Mouse (Mus musculus) kidney, adult 2 months (tissue): Measurements from ENCODE around the gene Adnp. TPM values are rescaled to one million over a fixed set of nuclear protein-coding genes. Genes with fewer than 3 reads are reported as not detected.
"Not testable (repeated sequence)": the region's sequence is repeated elsewhere in the genome, so short reads cannot be mapped to it uniquely, and the experiment has no call there.

ENCODE experiments used
- DNase-seq: peaks from one replicate; pipeline ENCODE4 v3.0.0; 2021
- H3K27ac ChIP-seq: fragments of 200-500 bp; 2 replicates; pipeline ENCODE4 v1.5.1; 2012; ENCODE audit warnings: low read depth, low read length, control low read depth, inconsistent platforms; ENCODE audit not compliant: insufficient read depth
- H3K27me3 ChIP-seq: fragments of 200-500 bp; replicated peaks from 2 replicates; pipeline ENCODE4 v1.6.1; 2012; ENCODE audit warnings: mild to moderate bottlenecking, moderate library complexity, low read length, inconsistent platforms; ENCODE audit not compliant: control insufficient read depth, insufficient read depth
- H3K36me3 ChIP-seq: fragments of 200-500 bp; 2 replicates; pipeline ENCODE4 v1.6.1; 2012; ENCODE audit warnings: mild to moderate bottlenecking, moderate library complexity, low read length, inconsistent platforms; ENCODE audit not compliant: control insufficient read depth, insufficient read depth
- H3K4me1 ChIP-seq: fragments of 200-500 bp; 2 replicates; pipeline ENCODE4 v1.6.1; 2011; ENCODE audit warnings: low read length; ENCODE audit not compliant: control insufficient read depth, insufficient read depth
- H3K4me3 ChIP-seq: fragments of 200-500 bp; 2 replicates; pipeline ENCODE4 v1.5.1; 2011; ENCODE audit warnings: mild to moderate bottlenecking, low read depth, low read length, control low read depth; ENCODE audit not compliant: insufficient read depth
- CTCF ChIP-seq: fragments of 200-500 bp; conservative IDR thresholded peaks from 2 replicates; pipeline ENCODE4 v1.5.1; 2011; ENCODE audit warnings: low read depth, mild to moderate bottlenecking, control low read depth, low read length, moderate library complexity, mixed read lengths; ENCODE audit not compliant: insufficient read depth, insufficient read length
- POLR2A ChIP-seq: fragments of 200-500 bp; IDR thresholded peaks from one replicate; pipeline ENCODE4 v1.6.1; 2011; ENCODE audit warnings: low read depth, low read length, control low read depth
- WGBS: fragments of 180-500 bp; shearing (Covaris S2); methylation state at CpG from one replicate; pipeline ENCODE4 v1.1.7; 2018; 5-methylcytosine and 5-hydroxymethylcytosine counted together
- polyA plus RNA-seq: library from polyadenylated mRNA; depleted of rRNA; stranded (reverse); fragments of >200 nt; gene quantifications from 2 replicates; pipeline ENCODE4 v1.2.3, GENCODE M21; 2012

The Adnp gene
- polyA plus RNA-seq, 1 experiment: 14.9 TPM

DNA sequence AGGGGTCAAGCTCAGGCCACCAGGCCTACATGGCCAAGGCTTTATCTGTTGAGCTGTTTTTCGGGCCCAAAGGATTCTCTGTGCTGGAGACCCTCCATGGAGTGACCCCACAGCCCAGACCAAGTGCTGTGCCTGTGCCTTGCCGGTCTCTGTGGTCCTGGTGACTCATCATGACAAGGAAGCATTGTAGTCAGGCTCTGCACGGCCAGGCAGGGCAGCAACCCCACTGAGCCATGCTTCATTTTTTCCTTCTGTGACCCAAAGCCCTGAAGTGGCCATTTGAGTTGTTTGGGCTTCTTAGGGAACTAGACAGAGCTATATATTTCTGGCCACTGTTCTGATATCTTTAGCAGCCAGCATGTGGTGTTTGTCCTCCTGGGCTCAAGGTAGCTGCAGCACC, 39.1 kb downstream of the Adnp start:
- Histone ChIP-seq H3K27me3 (no peaks in the 10 kb centered on the region), H3K4me3 (no peak overlapping the region), H3K36me3 (no peaks in the 10 kb centered on the region), H3K4me1 (peaks cover 17% of the 10 kb centered on the region; the same call in 1 of the 2 replicates), H3K27ac (no peak overlapping the region)
- TF ChIP-seq POLR2A (no peak), CTCF (no peak)
- DNase-seq: no peak
- 78% methylated on average over 3 of the region's 3 CpGs for WGBS

DNA sequence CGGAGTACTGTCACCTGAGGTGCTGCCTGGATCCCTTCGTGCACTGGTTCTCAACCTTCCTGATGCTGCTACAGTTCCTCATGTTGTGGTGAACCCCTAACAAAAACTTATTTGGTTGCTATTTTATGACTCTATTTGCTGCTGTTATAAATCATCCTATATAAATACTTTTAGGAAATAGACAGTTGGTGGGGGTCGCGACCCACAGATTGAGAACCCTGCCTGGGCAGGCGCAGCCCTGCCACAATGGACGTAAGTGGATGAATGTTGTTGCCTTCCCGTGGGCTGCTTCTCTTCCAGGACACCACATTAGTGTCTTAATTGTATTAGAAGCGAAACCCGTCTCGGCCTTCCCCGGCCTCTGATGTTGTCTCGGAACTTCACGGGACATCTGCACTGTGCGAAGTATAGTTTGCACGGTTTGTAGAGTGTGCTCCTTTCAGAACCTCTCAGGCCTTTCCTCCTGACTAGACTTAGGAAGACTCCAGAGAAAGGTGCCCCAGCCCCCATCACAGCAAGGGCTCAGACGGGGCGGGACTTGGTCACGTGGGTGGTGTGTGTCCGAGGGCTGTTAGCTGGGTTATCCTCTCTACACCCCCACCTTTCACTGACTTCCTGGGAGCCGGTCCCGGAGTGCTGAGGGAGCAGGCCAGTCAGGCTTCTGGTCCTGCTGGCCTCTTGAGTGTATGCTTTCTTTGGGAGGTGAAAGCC, 40.0 kb downstream of the Adnp start:
- DNase-seq: peak; percentile 73
- H3K4me1 ChIP-seq: peaks cover 17% of the 10 kb centered on the region; the same call in 1 of the 2 replicates
- no peak for TF ChIP-seq POLR2A
- TF ChIP-seq CTCF: no peak
- no peak overlapping the region for H3K27ac ChIP-seq
- WGBS: 51% methylated on average over 21 of the region's 21 CpGs
- no peaks in the 10 kb centered on the region for H3K27me3 ChIP-seq
- no peak overlapping the region for H3K4me3 ChIP-seq
- no peaks in the 10 kb centered on the region for H3K36me3 ChIP-seq

DNA sequence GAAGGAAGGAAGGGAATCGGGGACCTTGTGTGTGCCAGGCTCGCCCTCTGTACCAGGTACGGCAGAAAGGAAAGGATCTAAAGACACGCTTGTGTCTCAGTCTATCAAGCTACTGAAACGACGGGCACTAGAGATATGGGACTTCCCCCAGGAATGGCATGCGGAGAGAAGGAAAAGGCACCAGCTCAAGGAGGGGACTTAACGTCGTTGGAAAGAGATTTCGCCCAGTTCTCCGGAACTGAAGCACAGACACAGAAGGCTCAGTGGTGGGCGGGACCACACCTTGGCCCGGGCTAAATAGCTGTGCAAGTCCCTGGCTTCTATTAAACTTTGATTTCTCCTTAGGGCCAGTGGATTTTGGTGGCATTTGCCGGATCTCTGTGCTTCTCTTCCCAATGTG, 44.9 kb downstream of the Adnp start:
- no peaks in the 10 kb centered on the region for H3K36me3 ChIP-seq
- H3K4me3 ChIP-seq: no peak overlapping the region
- TF ChIP-seq POLR2A (no peak), CTCF (no peak)
- H3K27me3 ChIP-seq: no peaks in the 10 kb centered on the region
- WGBS: 11% methylated on average over 14 of the region's 14 CpGs
- peak; percentile 48 for DNase-seq
- H3K27ac ChIP-seq: no peak overlapping the region
- H3K4me1 ChIP-seq: peaks cover 14% of the 10 kb centered on the region; the same call in 1 of the 2 replicates

DNA sequence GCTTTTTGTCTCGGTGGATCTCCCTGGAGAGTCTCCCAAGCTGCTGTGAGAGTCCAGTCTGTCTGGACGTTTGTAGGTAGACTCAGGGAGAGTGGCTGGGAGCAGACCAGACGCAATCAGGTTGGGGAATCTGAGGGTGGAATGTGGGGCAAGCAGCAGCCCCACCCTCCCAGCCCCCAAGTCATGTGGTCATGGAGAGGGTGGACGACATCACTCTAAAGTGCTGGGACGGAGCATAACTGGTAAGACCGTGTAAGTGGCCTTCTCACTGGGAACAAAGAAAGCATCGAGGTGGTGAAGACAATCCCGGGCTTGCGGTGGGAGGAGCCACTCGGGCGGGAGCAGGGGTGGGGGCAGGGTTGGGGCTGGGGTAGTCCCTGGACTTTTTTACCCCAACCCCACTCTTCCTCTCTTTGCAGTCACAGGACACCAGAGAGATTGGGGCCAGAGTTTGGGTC, 45.4 kb downstream of the Adnp start:
- no peaks in the 10 kb centered on the region for H3K36me3 ChIP-seq
- WGBS: 18% methylated on average over 11 of the region's 11 CpGs
- no peak overlapping the region for H3K4me3 ChIP-seq
- peaks cover 13% of the 10 kb centered on the region; the same call in 1 of the 2 replicates for H3K4me1 ChIP-seq
- no peak overlapping the region for H3K27ac ChIP-seq
- H3K27me3 ChIP-seq: no peaks in the 10 kb centered on the region
- TF ChIP-seq CTCF (no peak), POLR2A (no peak)
- DNase-seq: no peak

DNA sequence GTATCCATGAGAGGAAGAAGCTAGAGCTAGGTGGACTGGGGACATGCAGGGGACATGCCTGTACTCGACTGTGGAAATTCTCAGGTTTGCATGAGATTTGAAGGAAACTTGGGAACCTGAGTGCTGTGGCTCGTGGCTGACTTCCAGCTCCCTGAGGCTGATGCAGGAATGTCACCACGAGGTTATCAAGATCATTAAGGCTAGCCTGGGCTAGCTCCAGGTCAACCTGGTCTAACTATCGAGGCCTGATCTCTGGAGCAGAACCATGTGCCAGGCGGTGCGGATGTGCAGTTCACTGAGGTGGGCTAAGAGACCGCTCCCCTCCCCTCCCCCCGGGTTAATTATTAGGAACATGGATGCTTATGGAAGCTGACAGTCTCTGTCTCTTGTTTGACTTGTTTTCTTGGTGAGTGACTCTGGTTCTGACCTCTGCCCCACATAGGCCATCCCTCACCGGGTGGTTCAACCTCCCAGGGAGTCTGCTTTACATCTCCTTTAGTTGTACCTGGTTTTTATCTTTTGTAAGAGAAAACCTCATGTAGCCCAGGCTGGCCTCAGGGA, 46.5 kb downstream of the Adnp start:
- peak; percentile 23 for DNase-seq
- H3K27ac ChIP-seq: no peak overlapping the region
- H3K4me1 ChIP-seq: peaks cover 19% of the 10 kb centered on the region; the same call in 1 of the 2 replicates
- no peaks in the 10 kb centered on the region for H3K27me3 ChIP-seq
- TF ChIP-seq POLR2A (no peak), CTCF (no peak)
- 69% methylated on average over 9 of the region's 9 CpGs for WGBS
- no peaks in the 10 kb centered on the region for H3K36me3 ChIP-seq
- no peak overlapping the region for H3K4me3 ChIP-seq

DNA sequence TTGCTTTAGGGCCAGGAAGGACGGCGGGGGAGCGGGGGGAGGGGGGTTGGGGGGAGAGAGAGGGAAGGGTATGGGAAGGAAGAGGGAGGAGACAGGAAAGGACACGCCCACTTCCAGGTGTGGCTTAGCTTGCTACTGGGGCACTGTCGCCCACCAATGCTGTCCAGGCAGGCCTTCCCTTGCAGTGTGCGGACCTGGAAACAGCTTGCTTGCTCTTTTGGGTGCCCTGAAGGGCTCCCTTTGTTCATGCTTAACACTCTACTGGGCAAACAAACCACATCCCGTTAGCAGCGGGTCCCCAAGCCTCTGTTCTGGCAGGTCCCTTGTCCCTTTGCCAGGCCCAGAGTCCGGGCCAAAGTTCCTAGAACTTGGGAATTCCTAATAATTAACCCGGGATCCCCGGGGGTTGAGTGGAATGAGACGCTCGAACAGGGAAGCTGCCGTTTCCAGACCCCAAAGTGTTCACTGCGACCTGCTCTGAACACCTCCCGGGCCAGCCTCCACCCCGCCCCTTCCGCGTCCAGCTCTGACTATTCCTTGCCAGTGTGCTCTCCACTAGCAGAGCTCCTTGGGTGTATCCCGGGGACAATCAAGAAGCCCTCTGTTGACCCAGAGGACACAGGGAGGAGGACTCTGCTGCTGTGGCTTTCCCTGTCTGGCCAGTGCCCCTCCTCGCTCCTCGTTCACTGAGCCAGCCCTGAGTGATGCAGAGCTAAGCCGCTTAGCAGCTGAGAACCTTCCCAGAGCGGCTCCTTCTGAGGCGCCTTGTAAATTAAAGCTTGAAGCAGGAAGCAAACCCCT, 47.8 kb downstream of the Adnp start:
- H3K4me3 ChIP-seq: peak overlapping the region; percentile 20; the same call in 1 of the 2 replicates
- peaks cover 31% of the 10 kb centered on the region for H3K4me1 ChIP-seq
- 6% methylated on average over 25 of the region's 25 CpGs for WGBS
- peak; percentile 96 for DNase-seq
- no peaks in the 10 kb centered on the region for H3K27me3 ChIP-seq
- TF ChIP-seq POLR2A: no peak
- no peak for TF ChIP-seq CTCF
- peak overlapping the region; percentile 69 for H3K27ac ChIP-seq
- no peaks in the 10 kb centered on the region for H3K36me3 ChIP-seq

DNA sequence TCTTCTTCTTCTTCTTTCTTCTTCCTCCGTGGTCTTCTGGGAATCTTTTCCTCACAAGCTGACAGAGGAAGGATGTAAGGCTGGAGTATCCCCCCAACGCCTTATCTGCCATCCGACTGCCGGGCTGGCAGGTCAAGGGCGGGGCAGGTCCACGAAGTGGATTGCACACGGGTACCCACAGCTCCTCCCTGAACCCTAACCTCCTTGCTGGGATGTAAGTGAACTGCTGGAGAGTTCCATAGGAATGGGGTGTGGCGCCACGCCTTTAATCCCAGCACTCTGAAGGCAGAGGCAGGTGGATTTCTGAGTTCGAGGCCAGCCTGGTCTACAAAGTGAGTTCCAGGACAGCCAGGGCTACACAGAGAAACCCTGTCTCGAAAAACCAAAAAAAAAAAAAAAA, 48.9 kb downstream of the Adnp start:
- H3K27me3 ChIP-seq, H3K27ac ChIP-seq, H3K4me3 ChIP-seq, H3K36me3 ChIP-seq, DNase-seq: not testable (repeated sequence)
- peaks cover 33% of the 10 kb centered on the region for H3K4me1 ChIP-seq
- WGBS: 70% methylated on average over 10 of the region's 11 CpGs
